Mouse (Mus musculus) kidney, adult 2 months (tissue): ENCODE data around the gene Ncor2.

Experiments
- CTCF ChIP-seq: fragments of 200-500 bp; conservative IDR thresholded peaks from 2 replicates; pipeline ENCODE4 v1.5.1; 2011; ENCODE audit warnings: low read depth, mild to moderate bottlenecking, control low read depth, low read length, moderate library complexity, mixed read lengths; ENCODE audit not compliant: insufficient read depth, insufficient read length
- POLR2A ChIP-seq: fragments of 200-500 bp; IDR thresholded peaks from one replicate; pipeline ENCODE4 v1.6.1; 2011; ENCODE audit warnings: low read depth, low read length, control low read depth

GRCm38 (mm10) chr5:125125219-125125618 is 53.8 kb downstream of the Ncor2 start:
- no peak for TF ChIP-seq CTCF
- no peak for TF ChIP-seq POLR2A
